Mouse (Mus musculus): ENCODE results near the gene Lamc2. TPM values are rescaled to one million over a fixed set of nuclear protein-coding genes. Genes with fewer than 3 reads are reported as not detected.

Gene Lamc2
- polyA plus RNA-seq, 1 experiment from 2014 or later, result 15.6 TPM

- Histone ChIP-seq H3K36me3 (ENCODE audit: control insufficient read depth, insufficient read depth, low read length) (no peaks in the 10 kb centered on the region), H3K9me3 (replicated peaks; ENCODE audit: control insufficient read depth, low read length) (no peaks in the 10 kb centered on the region), H3K4me1 (ENCODE audit: control insufficient read depth, insufficient read depth, low read length) (peaks cover 8% of the 10 kb centered on the region; the same call in 1 of the 2 replicates), H3K4me2 (ENCODE audit: low read depth, low read length) (no peak overlapping the region), H3K9ac (ENCODE audit: low read length) (no peak overlapping the region), H3K27ac (ENCODE audit: low read length) (no peak overlapping the region), H3K4me3 (replicated peaks; ENCODE audit: low read length) (no peak overlapping the region), H3K27me3 (ENCODE audit: control insufficient read depth, insufficient read depth, low read length) (peaks cover 7% of the 10 kb centered on the region)
- ATAC-seq (ENCODE audit: insufficient read depth, low FRiP score), result no peak
- WGBS, result 28% methylated on average over 9 of the region's 9 CpGs
Observed at GRCm38 (mm10) chr1:153073441-153073840, 112.8 kb downstream of the Lamc2 start.

Other genes starting within 250 kb of the Lamc2 start
- gene Nmnat2, start 231.5 kb downstream of the Lamc2 start, polyA plus RNA-seq (2015; fragmentation: Nextera tagmentation; extraction: Ambion mirVana), result 2.8 and 3.5 TPM in 2 replicates
- 63.4 and 68.0 TPM in 2 replicates for gene Lamc1, start 146.3 kb upstream of the Lamc2 start, polyA plus RNA-seq (2015; fragmentation: Nextera tagmentation; extraction: Ambion mirVana)
- 0.30 TPM in 1 of 2 replicates, not detected in the other for gene Shcbp1l, start 238.7 kb upstream of the Lamc2 start, polyA plus RNA-seq (2015; fragmentation: Nextera tagmentation; extraction: Ambion mirVana)

Measured in stomach, embryonic 16.5 days (tissue).